Mouse (Mus musculus) cerebellum, adult 2 months (tissue): ENCODE measurements at regions not wholly inside any gene's neighbourhood (a gene's known extent, or its start where the extent isn't known, plus 50 kb on each side); places are given as distances from the start of the nearest gene placed in this dataset.

Experiments
- CTCF ChIP-seq: fragments of 200-500 bp; IDR thresholded peaks from 2 replicates; pipeline ENCODE4 v1.5.1; 2011; ENCODE audit warnings: low read depth, mild to moderate bottlenecking, control low read depth, low read length, moderate library complexity, borderline replicate concordance; ENCODE audit not compliant: insufficient read depth
- POLR2A ChIP-seq: fragments of 200-500 bp; IDR thresholded peaks from 2 replicates; pipeline ENCODE4 v1.6.1; 2011; ENCODE audit warnings: low read length, control low read depth, borderline replicate concordance; ENCODE audit not compliant: insufficient read depth

DNA sequence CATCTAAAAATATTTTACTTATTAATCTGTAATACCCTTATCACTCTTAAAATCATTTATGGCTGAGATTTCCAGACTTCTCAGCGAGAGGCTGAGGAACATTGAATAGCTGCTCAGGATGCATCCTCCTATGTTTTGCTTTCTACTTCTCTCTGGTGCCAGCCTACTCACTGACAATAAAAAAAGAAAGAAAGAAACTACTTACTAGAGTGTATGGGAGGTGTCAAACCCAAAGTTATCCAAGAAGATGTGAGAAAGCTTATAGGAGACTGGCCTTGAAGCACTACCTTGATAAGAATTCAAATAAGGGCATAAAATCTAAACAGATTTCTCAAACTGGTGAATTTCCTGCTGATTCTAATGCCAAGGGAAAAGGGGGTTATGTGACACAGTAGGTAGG, 175.4 kb upstream of the Fmr1 start:
- TF ChIP-seq POLR2A (no peak), CTCF (no peak)
